Mouse (Mus musculus): ENCODE measurements at regions not wholly inside any gene's neighbourhood (a gene's known extent, or its start where the extent isn't known, plus 50 kb on each side); places are given as distances from the start of the nearest gene placed in this dataset.

GRCm38 (mm10) chr6:100176914-100177560 lies 110.2 kb downstream of the Rybp start:
- no peak for DNase-seq (ENCODE audit: low spot score in 2 of 2)

DNA sequence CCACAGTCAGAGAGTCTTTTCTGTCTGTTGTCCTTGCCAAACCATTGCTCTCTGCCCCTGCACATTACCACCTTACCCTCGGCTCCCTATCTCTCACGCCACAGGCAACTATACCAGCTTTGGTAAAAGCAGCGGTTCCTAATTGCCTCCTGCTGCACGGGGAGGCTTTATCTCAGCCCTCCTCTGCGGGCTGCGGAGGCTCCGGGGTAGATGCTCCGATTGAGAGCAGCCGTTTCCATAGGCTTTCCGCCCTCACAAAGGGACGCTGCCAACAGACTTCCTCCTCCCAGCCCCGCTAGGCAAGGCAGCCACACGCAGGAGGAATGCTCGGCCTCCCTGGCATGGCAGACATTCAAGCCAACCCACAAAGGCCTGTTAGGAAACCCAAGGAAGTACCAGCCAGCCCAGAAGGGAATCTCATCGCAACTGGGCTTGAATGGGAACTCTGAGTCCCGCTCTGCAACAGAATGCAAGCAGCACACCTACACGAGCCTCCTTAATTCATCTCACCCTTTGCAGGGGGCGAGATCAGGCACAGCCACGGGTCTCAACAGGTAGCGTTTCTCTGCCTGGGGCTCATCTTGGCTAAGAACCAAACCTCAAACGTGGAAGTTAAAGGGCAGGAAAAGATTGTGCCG lies 116.5 kb downstream of the Rybp start:
- peak; percentile 36 to 88 for DNase-seq (ENCODE audit: low spot score in 2 of 2)

GRCm38 (mm10) chr6:100167321-100167720 lies 120.0 kb downstream of the Rybp start:
- DNase-seq (ENCODE audit: low spot score in 2 of 2): no peak

DNA sequence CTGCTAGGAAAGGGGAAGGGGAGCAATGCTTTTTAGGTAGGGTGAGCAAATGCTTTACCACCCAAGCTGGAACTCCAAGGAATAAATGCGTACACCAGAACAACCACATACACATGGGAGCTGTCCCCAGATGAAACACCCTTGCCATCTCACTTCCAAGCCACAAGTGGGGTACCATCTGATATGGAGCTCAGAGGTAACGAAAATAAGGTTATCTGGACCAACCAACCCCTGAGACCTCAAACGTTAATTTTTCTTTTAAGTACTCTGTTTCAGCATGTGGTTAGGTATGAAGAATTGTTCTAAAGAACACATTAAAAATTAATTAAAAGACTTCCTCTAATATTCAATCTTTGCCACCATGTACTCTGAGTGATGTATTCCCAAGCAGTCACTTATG lies 121.5 kb downstream of the Rybp start:
- DNase-seq (ENCODE audit: low spot score in 2 of 2): no peak

DNA sequence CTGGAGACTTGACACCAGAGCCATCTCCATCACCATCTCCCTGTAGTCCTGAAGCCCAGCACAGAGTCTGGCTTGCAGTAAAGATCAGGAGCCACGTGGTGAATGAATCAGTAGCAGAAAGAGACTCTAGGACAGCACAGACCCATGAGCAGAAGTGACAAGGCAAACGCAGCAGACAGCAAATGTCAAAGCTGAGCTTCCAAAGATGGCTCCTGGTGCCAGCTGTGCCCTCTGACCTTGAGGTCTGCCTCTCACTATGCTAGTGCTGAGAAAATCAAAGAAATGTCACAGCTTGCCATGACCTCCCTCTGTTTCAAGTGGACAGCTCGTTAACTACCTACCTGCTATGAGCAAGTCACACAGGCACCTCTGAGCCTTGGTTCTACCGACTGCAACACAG lies 123.1 kb downstream of the Rybp start:
- no peak for DNase-seq (ENCODE audit: low spot score in 2 of 2)

- DNase-seq (ENCODE audit: low spot score in 2 of 2): no peak
Observed at GRCm38 (mm10) chr6:100163814-100164130, 123.5 kb downstream of the Rybp start.

GRCm38 (mm10) chr6:100162961-100163813 lies 124.1 kb downstream of the Rybp start:
- peak; percentile 47 to 77 for DNase-seq (ENCODE audit: low spot score in 2 of 2)

DNA sequence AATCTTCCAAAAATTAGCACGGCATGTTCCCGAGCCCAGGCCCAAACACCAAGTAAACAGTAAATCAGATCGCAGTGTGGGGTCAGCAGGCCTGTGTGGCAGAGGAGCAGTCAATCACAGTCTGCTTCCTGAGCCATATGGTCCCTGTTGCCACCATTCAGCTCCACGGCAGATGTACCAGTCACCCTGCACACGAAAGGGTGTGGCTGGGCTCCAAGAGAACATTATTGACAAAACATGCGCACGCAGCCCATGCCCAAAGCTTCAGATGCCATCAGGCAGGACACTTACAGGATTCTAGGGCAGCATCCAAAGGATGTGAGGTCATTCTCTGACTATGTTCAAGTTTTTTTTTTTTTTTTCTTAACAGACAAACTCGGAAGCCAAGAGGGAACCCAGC lies 126.6 kb downstream of the Rybp start:
- DNase-seq (ENCODE audit: low spot score in 2 of 2): no peak

DNA sequence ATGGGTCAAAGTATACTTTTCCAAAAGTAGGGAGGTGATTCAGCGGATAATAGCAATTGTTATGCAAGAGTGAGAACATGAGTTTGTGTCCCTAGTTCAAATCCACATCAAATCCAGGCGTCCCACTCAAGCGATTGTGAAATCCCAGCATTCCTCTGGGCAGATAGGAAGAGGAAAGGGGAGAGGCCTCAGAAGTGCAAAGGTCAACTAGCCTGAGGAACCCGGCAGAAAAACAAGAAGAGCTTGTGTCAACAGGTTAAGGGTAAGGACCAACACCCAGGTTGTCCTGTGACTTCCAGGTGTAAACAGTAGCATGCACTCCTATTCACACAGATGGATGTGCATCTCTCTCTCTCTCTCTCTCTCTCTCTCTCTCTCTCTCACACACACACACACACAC lies 127.5 kb downstream of the Rybp start:
- DNase-seq (ENCODE audit: low spot score in 2 of 2): no peak

DNA sequence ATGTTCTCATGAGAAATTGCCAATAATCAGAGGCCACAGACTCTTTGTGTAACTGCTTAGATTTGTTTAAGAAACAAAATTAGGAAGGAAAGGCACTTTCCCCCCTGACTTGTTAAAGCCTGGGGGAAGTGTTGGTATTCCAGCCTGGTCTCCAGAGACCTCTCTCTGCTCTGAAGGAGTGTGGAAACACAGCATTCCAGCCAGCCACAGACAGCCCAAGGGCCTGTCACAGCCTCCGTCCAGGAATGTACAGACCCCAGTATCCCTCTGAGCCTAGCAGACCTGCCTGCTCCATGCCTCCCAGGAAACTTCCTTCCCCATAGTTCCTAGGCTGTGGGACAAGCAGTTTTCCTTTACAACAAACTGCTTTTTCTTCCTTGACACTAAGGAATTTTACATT lies 128.0 kb downstream of the Rybp start:
- DNase-seq (ENCODE audit: low spot score in 2 of 2): no peak

DNA sequence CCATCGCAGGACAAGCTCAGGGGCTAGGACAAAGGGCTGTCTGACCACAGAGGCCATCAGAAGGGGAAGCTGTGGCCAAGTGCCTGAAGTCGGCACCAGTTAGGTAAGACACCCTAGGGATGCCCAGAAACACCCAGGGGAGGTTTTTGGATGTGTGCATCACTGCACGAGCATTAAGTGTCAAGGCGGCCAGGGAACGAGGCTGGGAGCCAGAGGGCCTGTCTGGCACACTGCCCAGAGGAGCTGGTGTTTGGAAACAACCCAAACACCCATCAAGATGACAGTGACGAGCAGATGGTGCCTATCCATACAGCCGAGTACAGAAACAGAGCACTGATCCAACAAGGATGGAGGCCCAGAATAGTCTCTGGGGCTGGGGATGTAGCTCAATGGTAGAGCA lies 130.0 kb downstream of the Rybp start:
- DNase-seq (ENCODE audit: low spot score in 2 of 2): no peak

DNA sequence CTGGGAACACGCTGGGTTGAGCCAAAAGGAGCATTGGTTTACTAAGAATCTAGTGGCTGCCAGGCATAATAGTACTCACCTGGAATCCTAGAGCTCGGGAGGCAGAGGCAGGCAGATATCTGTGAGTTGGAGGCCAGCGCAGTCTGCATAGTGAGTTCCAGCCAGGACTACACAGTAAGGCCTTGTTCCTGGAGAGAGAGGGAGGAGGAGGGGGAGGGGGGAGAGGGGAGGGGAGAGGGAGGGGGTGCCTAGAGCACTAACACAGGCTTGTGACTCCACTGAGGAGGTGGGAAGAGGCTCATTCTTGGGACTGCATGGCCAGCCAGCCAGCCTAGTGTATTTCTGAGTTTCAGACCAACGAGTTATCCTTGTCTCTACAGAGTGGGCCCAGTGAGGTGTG lies 131.1 kb downstream of the Rybp start:
- no peak for DNase-seq (ENCODE audit: low spot score in 2 of 2)

DNA sequence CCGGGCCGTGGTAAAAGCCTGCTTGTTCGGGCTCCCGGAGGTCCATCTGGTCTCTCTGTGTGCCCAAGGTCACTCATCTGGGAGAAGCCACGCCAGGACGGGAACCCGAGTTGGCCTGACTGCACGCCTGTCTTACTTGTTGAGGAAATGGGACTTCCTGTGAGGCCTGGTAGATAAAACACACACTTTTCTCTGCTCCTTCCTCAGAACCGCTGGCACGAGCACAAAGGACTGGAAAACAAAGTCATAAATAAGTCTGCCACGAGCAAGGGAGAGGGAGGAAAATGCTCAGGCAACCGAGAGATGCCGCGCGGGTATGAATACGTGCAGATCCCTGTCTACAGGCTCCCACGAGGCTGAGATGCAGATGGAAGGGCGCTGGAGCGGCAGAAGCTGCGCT lies 131.6 kb downstream of the Rybp start:
- DNase-seq (ENCODE audit: low spot score in 2 of 2): no peak

GRCm38 (mm10) chr6:100151447-100151846 lies 135.8 kb downstream of the Rybp start:
- DNase-seq (ENCODE audit: low spot score in 2 of 2): no peak

GRCm38 (mm10) chr6:100150703-100151208 lies 136.5 kb downstream of the Rybp start:
- no peak for DNase-seq (ENCODE audit: low spot score in 2 of 2)

- DNase-seq (ENCODE audit: low spot score in 2 of 2): no peak
Observed at GRCm38 (mm10) chr6:100149458-100149852, 137.8 kb downstream of the Rybp start.

DNA sequence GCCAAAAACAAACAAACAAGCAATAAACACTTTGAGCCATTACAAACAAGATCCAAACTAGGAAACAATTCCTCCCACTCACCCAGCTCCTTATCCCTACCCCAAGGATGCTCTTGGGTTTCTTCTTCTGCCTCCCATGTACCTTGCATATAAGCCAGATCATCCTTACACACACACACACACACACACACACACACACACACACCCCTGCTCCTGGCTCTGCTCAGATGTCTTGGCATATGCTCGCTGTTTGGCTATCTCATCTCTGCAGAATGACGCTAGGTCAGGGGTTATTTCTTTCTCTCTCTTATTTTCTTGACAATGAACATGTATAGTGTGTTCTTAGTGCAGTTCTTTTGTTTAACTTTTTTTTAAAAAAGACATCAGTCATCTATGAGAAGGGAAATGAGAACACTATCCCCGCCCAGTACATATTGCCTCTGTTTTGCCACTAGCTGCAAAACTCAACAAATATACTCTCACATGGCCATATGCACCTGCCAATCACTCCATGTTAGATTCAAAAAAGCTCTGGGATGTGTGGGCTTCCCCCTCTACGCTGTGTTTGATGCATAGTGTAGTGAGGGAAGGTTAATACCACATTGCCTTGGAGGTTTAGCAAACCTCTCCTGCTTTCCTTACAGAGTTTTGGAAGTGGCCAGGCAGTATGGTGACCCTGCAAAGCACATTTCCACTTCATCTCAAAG lies 138.4 kb downstream of the Rybp start:
- DNase-seq (ENCODE audit: low spot score in 2 of 2): no peak

DNA sequence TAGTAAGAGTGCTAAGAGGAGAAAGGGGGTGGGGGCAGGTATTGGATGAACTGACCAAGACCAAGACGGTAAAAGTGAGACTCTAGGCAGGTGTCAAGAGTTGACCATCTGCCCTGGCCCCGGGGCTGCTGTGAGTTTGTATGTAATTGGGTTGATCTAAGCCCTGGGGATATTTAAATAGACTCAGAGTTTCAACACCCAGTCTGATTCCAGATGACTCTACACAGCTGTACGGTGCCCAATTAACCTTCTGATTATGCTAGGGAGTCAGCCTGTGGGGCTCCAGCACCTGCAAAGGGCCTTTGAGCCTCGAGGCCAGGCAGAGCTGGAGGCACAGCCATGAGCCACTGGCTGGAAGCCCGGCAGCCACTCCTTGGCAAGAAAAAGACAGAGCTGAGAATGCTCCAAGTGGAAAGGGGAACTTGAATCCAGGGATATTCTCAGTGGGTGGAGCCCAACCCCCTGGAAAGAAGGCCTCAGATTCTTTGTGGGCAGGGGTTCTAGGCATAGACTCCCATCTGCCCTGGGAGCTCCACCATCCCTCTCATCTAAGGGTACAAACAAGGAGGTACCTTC lies 140.8 kb downstream of the Rybp start:
- DNase-seq (ENCODE audit: low spot score in 2 of 2): no peak

GRCm38 (mm10) chr6:100145869-100146268 lies 141.4 kb downstream of the Rybp start:
- no peak for DNase-seq (ENCODE audit: low spot score in 2 of 2)

DNA sequence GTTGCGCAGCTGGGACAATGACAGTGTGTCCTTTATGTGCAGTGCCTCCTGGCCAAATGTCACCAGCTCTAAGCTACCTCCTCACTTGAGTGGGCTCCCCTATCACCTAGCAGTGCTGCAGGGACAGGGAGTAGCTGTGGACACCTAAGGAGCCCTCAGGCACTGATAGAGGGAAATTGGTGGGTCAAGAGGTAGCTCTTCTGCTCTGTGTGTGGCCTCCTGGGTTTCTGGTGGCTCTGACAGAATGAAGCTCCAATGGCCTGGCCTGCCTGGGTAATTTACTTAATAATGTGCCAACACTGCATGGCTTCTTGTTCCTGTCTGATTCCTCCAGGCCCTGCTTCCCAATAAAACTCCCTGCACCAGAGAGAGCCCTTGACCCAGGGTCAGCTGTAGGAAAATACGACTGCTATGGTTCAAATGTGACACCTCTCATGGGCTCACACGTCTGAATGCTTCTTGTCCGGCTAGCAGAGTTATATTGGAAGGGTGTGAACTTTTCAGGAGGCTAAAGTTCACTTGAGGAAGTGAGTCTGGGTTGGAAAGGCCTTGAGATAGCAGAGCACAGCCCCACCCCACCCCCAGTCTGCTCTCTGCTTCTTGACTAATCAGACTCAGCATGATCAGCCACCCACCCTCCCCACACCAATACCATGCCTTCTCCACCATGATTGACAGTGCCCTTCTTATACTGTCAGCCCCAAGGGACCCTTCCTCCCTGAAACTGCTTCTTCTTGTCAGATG lies 142.6 kb downstream of the Rybp start:
- no peak for DNase-seq (ENCODE audit: low spot score in 2 of 2)
